Mouse (Mus musculus): ENCODE results near the gene Adgrf5. TPM values are rescaled to one million over a fixed set of nuclear protein-coding genes. Genes with fewer than 3 reads are reported as not detected.

Gene Adgrf5
- polyA plus RNA-seq, 1 experiment = 51.4 TPM

DNA sequence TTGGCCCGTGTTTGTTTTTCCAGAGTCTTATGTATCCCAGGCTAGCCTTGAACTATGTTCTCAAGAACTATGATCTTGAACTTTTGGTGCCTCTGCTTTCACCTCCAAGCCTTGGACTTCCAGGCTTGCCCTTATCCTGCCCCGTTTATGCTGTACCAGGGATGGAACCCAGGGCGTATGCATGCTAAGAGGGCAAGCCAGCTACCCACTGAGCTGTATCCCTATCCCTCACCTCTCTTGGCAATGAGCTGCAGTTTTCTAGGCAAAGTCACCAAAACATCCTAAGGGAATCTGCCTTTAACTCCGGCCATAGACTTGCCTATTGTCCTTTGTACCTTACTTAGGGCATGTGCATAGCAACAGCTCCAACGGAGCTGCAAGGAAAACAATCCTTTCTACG lies 2.6 kb downstream of the Adgrf5 start:
- Histone ChIP-seq H3K4me1 (ENCODE audit: control insufficient read depth, insufficient read depth, insufficient read length, low read length) (peaks cover 21% of the 10 kb centered on the region), H3K4me3 (ENCODE audit: insufficient read depth, low read depth, low read length) (peak overlapping the region; percentile 67), H3K27ac (replicated peaks; ENCODE audit: low read depth, low read length) (peak overlapping the region; percentile 100)

DNA sequence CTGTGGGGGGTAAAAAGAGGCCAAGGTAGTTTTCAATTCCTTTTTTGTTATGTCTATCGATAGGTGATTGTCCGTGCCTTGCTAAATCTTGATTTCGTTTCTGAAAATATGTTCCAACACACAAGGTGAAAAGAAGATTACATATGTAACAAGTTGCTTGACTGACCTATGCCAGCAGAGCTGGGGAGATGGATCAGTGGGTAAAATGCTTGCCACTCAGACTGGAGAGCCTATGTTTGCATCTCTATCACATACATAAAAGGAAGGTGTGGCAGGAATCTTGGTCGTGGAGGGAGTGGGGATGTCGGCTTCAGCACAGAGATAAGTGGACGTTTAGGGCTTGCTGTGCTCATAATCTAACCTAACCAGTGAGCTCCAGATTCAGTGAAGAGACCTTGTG lies 3.7 kb downstream of the Adgrf5 start:
- H3K4me1 ChIP-seq (ENCODE audit: control insufficient read depth, insufficient read depth, insufficient read length, low read length) = peaks cover 18% of the 10 kb centered on the region
- H3K27ac ChIP-seq (replicated peaks; ENCODE audit: low read depth, low read length) = peak overlapping the region; percentile 100
- H3K4me3 ChIP-seq (ENCODE audit: insufficient read depth, low read depth, low read length) = peak overlapping the region; percentile 5; the same call in 1 of the 2 replicates

- Histone ChIP-seq H3K4me1 (ENCODE audit: control insufficient read depth, insufficient read depth, insufficient read length, low read length) (peaks cover 27% of the 10 kb centered on the region), H3K4me3 (ENCODE audit: insufficient read depth, low read depth, low read length) (peak overlapping the region; percentile 2; the same call in 1 of the 2 replicates), H3K27ac (replicated peaks; ENCODE audit: low read depth, low read length) (peak overlapping the region; percentile 100)
Observed at GRCm38 (mm10) chr17:43365297-43365696, 5.0 kb downstream of the Adgrf5 start.

- peak overlapping the region; percentile 100 for H3K27ac ChIP-seq (replicated peaks; ENCODE audit: low read depth, low read length)
- peak overlapping the region; percentile 10; the same call in 1 of the 2 replicates for H3K4me3 ChIP-seq (ENCODE audit: insufficient read depth, low read depth, low read length)
- H3K4me1 ChIP-seq (ENCODE audit: control insufficient read depth, insufficient read depth, insufficient read length, low read length) = peaks cover 27% of the 10 kb centered on the region
Observed at GRCm38 (mm10) chr17:43366486-43366885, 6.2 kb downstream of the Adgrf5 start.

DNA sequence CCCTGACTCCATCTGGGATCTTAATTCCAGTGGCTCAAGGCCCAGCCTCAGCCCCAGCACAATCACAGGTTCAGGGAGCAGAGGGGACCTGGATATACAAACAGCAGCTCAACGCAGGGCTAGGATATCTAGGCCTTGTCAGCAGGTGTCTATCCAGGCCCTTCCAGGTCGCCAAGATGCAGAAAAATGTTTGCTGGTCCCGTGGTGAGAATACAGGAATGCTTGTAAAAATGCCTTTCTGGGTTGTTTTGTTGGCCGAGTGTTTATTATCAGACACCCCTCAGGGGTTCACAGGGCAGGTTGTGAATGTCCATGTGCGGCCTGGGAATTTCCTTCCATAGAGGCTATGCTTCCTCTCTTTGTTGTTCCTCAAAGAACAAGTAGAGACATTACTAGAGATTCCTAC lies 7.9 kb downstream of the Adgrf5 start:
- H3K4me3 ChIP-seq (ENCODE audit: insufficient read depth, low read depth, low read length) = peak overlapping the region; percentile 46
- H3K4me1 ChIP-seq (ENCODE audit: control insufficient read depth, insufficient read depth, insufficient read length, low read length) = peaks cover 32% of the 10 kb centered on the region
- peak overlapping the region; percentile 97 for H3K27ac ChIP-seq (replicated peaks; ENCODE audit: low read depth, low read length)

- Histone ChIP-seq H3K27ac (replicated peaks; ENCODE audit: low read depth, low read length) (0 out of 2 replicates have a peak overlapping the region, but pooled peaks have one; percentile 28), H3K4me3 (ENCODE audit: insufficient read depth, low read depth, low read length) (no peak overlapping the region), H3K4me1 (ENCODE audit: control insufficient read depth, insufficient read depth, insufficient read length, low read length) (peaks cover 47% of the 10 kb centered on the region)
Observed at GRCm38 (mm10) chr17:43372604-43373003, 12.4 kb downstream of the Adgrf5 start.

DNA sequence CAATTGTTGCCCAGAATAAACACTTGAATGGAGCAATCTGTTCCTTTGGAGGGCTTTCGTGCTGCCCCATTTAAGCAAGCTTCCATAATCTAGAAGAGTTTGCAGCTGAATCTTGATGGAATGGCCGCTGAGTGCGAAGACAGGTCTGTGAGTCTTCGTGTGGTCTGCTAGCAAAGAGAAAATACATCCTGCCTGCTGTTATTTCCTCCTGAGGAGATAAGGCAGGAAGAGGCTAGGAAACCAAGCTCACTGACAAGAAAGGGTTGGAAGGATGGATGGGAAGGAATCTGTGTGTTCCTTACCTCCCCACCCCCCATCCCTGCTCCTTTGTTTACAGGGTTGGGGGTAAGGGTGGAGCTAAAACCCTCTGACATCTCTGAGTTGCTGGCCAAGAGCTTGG lies 13.8 kb downstream of the Adgrf5 start:
- Histone ChIP-seq H3K27ac (replicated peaks; ENCODE audit: low read depth, low read length) (peak overlapping the region; percentile 75), H3K4me3 (ENCODE audit: insufficient read depth, low read depth, low read length) (no peak overlapping the region), H3K4me1 (ENCODE audit: control insufficient read depth, insufficient read depth, insufficient read length, low read length) (peaks cover 45% of the 10 kb centered on the region)

GRCm38 (mm10) chr17:43376527-43376926 lies 16.3 kb downstream of the Adgrf5 start:
- Histone ChIP-seq H3K4me3 (ENCODE audit: insufficient read depth, low read depth, low read length) (peak overlapping the region; percentile 35; the same call in 1 of the 2 replicates), H3K4me1 (ENCODE audit: control insufficient read depth, insufficient read depth, insufficient read length, low read length) (peaks cover 39% of the 10 kb centered on the region), H3K27ac (replicated peaks; ENCODE audit: low read depth, low read length) (peak overlapping the region; percentile 85)

GRCm38 (mm10) chr17:43378703-43379102 lies 18.5 kb downstream of the Adgrf5 start:
- no peak overlapping the region for H3K4me3 ChIP-seq (ENCODE audit: insufficient read depth, low read depth, low read length)
- H3K4me1 ChIP-seq (ENCODE audit: control insufficient read depth, insufficient read depth, insufficient read length, low read length) = peaks cover 37% of the 10 kb centered on the region
- peak overlapping the region; percentile 92 for H3K27ac ChIP-seq (replicated peaks; ENCODE audit: low read depth, low read length)

DNA sequence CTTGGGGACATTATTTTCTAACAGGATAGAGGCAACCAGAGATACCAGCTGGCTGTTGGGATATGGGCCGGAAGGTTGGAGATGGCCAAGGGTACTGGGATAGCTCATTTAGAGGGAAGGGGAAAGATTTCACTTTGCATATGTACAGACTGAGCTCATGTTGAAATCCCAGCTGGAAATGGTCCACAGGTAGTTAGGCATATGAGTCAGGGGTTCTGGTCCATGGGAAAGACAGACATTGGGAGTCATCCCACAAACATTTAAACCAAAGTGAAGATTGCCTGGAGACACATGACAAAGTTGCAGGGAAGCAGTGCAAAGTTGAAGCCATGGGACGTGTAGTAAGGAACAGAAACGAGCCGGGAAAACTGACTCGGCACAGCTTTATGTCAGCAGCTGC lies 26.1 kb downstream of the Adgrf5 start:
- peak overlapping the region; percentile 94 for H3K27ac ChIP-seq (replicated peaks; ENCODE audit: low read depth, low read length)
- H3K4me3 ChIP-seq (ENCODE audit: insufficient read depth, low read depth, low read length) = peak overlapping the region; percentile 15; the same call in 1 of the 2 replicates
- peaks cover 27% of the 10 kb centered on the region for H3K4me1 ChIP-seq (ENCODE audit: control insufficient read depth, insufficient read depth, insufficient read length, low read length)

- Histone ChIP-seq H3K4me1 (ENCODE audit: control insufficient read depth, insufficient read depth, insufficient read length, low read length) (peaks cover 27% of the 10 kb centered on the region), H3K27ac (replicated peaks; ENCODE audit: low read depth, low read length) (peak overlapping the region; percentile 94), H3K4me3 (ENCODE audit: insufficient read depth, low read depth, low read length) (no peak overlapping the region; the same call in 1 of the 2 replicates)
Observed at GRCm38 (mm10) chr17:43387171-43387570, 26.9 kb downstream of the Adgrf5 start.

DNA sequence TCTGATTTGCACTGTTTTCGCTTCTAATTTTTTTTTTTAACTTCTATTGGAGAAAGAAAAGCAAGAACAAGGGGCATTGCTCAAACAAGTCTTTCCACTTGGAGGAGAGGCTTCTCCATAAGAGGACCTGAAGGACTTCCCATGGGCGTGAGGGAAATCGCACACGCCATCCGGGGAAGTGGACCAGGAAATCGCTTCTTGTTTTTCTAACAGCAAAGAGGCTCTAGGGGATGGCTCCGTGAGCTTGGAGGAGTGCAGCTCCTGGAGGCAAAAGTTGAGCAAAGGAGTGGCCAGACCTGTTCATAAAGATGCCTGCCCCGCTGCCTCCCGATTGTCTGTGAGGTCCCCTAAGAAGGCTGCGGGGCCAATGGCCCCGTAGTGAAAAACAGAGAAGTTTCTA lies 29.0 kb downstream of the Adgrf5 start:
- Histone ChIP-seq H3K4me1 (ENCODE audit: control insufficient read depth, insufficient read depth, insufficient read length, low read length) (peaks cover 24% of the 10 kb centered on the region), H3K27ac (replicated peaks; ENCODE audit: low read depth, low read length) (peak overlapping the region; percentile 99), H3K4me3 (ENCODE audit: insufficient read depth, low read depth, low read length) (peak overlapping the region; percentile 80)

- H3K4me3 ChIP-seq (ENCODE audit: insufficient read depth, low read depth, low read length) = peak overlapping the region; percentile 63
- peak overlapping the region; percentile 74 for H3K27ac ChIP-seq (replicated peaks; ENCODE audit: low read depth, low read length)
- peaks cover 17% of the 10 kb centered on the region; the same call in 1 of the 2 replicates for H3K4me1 ChIP-seq (ENCODE audit: control insufficient read depth, insufficient read depth, insufficient read length, low read length)
Observed at GRCm38 (mm10) chr17:43392191-43392590, 31.9 kb downstream of the Adgrf5 start.

GRCm38 (mm10) chr17:43393669-43394068 lies 33.4 kb downstream of the Adgrf5 start:
- Histone ChIP-seq H3K27ac (replicated peaks; ENCODE audit: low read depth, low read length) (peak overlapping the region; percentile 71), H3K4me3 (ENCODE audit: insufficient read depth, low read depth, low read length) (peak overlapping the region; percentile 47)

DNA sequence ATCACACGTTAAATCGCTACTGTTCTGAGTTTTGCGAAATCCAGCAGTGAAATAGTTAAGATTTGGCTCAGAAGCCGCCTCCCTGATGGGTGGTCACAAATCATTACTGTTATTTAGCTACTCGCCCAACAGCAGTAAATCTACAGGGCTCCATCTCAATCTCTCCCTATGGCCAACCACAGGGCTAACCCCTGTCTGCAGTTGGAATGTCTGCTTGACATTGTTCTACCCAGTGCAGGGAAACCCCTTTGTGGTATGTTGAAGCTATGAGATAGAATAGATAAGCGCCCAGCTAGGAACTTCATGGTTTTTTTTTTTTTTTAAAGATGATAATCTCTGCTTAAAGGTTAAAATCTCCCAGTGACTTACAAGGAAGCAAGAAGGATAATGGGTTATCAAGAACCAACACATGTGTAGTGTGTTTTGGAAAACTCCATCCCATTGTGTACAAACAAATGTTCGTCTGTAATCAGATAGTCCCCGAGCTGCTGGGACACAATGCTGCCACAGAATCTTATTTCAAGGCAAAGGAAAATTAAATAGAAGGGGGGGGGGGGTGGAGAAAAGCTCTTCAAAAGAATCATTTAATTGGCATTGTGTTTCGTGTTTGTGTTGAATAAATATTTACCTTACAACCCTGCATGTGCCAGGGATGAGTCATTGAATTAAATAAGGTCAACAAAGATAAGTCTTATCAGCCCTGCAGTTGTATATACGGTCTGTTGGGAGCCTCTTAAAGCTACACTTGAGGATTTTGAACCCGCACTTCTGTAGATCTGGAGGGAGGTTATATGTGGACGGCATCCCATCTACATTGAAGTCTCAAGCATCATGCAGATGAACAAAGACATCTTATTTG lies 35.4 kb downstream of the Adgrf5 start:
- Histone ChIP-seq H3K4me1 (ENCODE audit: control insufficient read depth, insufficient read depth, insufficient read length, low read length) (peaks cover 26% of the 10 kb centered on the region), H3K27ac (replicated peaks; ENCODE audit: low read depth, low read length) (peak overlapping the region; percentile 69), H3K4me3 (ENCODE audit: insufficient read depth, low read depth, low read length) (peak overlapping the region; percentile 34)

More at GRCm38 (mm10) chr17:43393669-43394068, 33.4 kb downstream of the Adgrf5 start:
- peaks cover 22% of the 10 kb centered on the region; the same call in 1 of the 2 replicates for H3K4me1 ChIP-seq (ENCODE audit: control insufficient read depth, insufficient read depth, insufficient read length, low read length)
